Mouse (Mus musculus) myocyte (in vitro differentiated cells): ENCODE data around the gene Ppard.
"Not testable (repeated sequence)": the region's sequence is repeated elsewhere in the genome, so short reads cannot be mapped to it uniquely, and the experiment has no call there.

Experiments
- CEBPB ChIP-seq: IDR thresholded peaks from 2 replicates; pipeline ENCODE4 v1.6.1; 2011; ENCODE audit warnings: mild to moderate bottlenecking, moderate library complexity; ENCODE audit not compliant: poor library complexity, insufficient read depth, severe bottlenecking
- E2F4 ChIP-seq: IDR thresholded peaks from one replicate; pipeline ENCODE4 v1.6.1; 2011; ENCODE audit warnings: mild to moderate bottlenecking, control low read depth, moderate library complexity; ENCODE audit not compliant: insufficient read depth
- MAX ChIP-seq: IDR thresholded peaks from one replicate; pipeline ENCODE4 v1.6.1; 2011; ENCODE audit warnings: low read depth, mild to moderate bottlenecking, control low read depth
- MYOD1 ChIP-seq, 3 experiments: IDR thresholded peaks; one replicate each; pipeline ENCODE4 v1.6.1; 2011; ENCODE audit warnings: control low read depth in 2 of 3, low read depth in 2 of 3, mild to moderate bottlenecking in 2 of 3, moderate library complexity in 1 of 3; ENCODE audit not compliant: insufficient read length in 2 of 3, control insufficient read depth in 1 of 3
- MYOG ChIP-seq, 3 experiments: IDR thresholded peaks; one replicate each; pipeline ENCODE4 v1.6.1; 2011; ENCODE audit warnings: control low read depth in 2 of 3, low read depth in 2 of 3, mild to moderate bottlenecking in 2 of 3; ENCODE audit not compliant: insufficient read length in 2 of 3, control insufficient read depth in 1 of 3, insufficient read depth in 1 of 3
- POLR2A ChIP-seq: IDR thresholded peaks from one replicate; pipeline ENCODE4 v1.6.1; 2011; ENCODE audit warnings: low read depth, mild to moderate bottlenecking, control low read depth, moderate library complexity; ENCODE audit not compliant: insufficient read length
- POLR2AphosphoS2 ChIP-seq: IDR thresholded peaks from one replicate; pipeline ENCODE4 v1.6.1; 2011; ENCODE audit warnings: low read depth, control low read depth; ENCODE audit not compliant: insufficient read length
- REST ChIP-seq: IDR thresholded peaks from one replicate; pipeline ENCODE4 v1.6.1; 2011; ENCODE audit warnings: mild to moderate bottlenecking, control low read depth, moderate library complexity; ENCODE audit not compliant: insufficient read depth, insufficient read length
- SRF ChIP-seq: IDR thresholded peaks from one replicate; pipeline ENCODE4 v1.6.1; 2011; ENCODE audit warnings: low read depth; ENCODE audit not compliant: control insufficient read depth, insufficient read length
- TCF12 ChIP-seq: IDR thresholded peaks from one replicate; pipeline ENCODE4 v1.6.1; 2011; ENCODE audit warnings: mild to moderate bottlenecking, control low read depth; ENCODE audit not compliant: poor library complexity, insufficient read depth, severe bottlenecking
- TCF3 ChIP-seq: IDR thresholded peaks from one replicate; pipeline ENCODE4 v1.6.1; 2011; ENCODE audit warnings: low read depth, control low read depth; ENCODE audit not compliant: insufficient read length
- USF1 ChIP-seq: IDR thresholded peaks from one replicate; pipeline ENCODE4 v1.6.1; 2011; ENCODE audit warnings: low read depth, mild to moderate bottlenecking, control low read depth, moderate library complexity

DNA sequence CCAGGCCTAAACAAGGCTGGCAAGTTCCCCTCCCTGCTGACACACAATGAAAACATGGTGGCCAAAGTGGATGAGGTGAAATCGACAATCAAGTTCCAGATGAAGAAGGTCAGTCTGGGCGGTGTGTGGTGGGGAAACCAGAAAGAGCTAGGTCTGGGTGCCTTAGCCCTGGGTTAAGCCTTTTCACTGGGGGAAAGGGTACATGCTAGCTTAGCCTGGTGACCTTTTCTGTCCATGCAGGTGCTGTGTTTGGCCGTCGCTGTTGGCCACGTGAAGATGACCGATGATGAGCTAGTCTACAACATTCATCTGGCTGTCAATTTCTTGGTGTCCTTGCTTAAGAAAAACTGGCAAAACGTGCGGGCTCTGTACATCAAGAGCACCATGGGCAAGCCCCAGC lies 98.1 kb downstream of the Ppard start:
- TF ChIP-seq POLR2A; TCF12; MAX; MYOG (IDR thresholded peaks at IDR 0.05; ENCODE audit: control insufficient read depth in 1 of 3, insufficient read depth in 1 of 3, insufficient read length in 2 of 3, low read depth in 2 of 3); TCF3; CEBPB; REST; MYOD1 (IDR thresholded peaks at IDR 0.05; ENCODE audit: control insufficient read depth in 1 of 3, insufficient read length in 2 of 3, low read depth in 2 of 3); USF1; E2F4; SRF: not testable (repeated sequence)
- TF ChIP-seq POLR2AphosphoS2, result peak; percentile 83
